Mouse (Mus musculus) brown adipose tissue, adult 24 weeks (tissue): ENCODE data around the gene Mfsd4a. TPM values are rescaled to one million over a fixed set of nuclear protein-coding genes. Genes with fewer than 3 reads are reported as not detected.

Source experiments
- H3K27ac ChIP-seq: fragments of 200-500 bp; replicated peaks from 2 replicates; pipeline ENCODE4 v1.5.1; 2012; ENCODE audit warnings: low read depth, mild to moderate bottlenecking, low read length
- H3K4me1 ChIP-seq: fragments of 200-500 bp; 2 replicates; pipeline ENCODE4 v1.6.1; 2012; ENCODE audit warnings: low read length, mixed read lengths; ENCODE audit not compliant: control insufficient read depth, insufficient read depth, insufficient read length
- H3K4me3 ChIP-seq: fragments of 200-500 bp; 2 replicates; pipeline ENCODE4 v1.5.1; 2012; ENCODE audit warnings: low read depth, mild to moderate bottlenecking, low read length, moderate library complexity; ENCODE audit not compliant: insufficient read depth
- polyA plus RNA-seq: library from polyadenylated mRNA; stranded (reverse); fragments of >200 nt; gene quantifications from 2 replicates; pipeline ENCODE4 v1.2.4, GENCODE M21; 2012; ENCODE audit not compliant: missing spikeins, insufficient read depth, insufficient read length

Gene Mfsd4a
- polyA plus RNA-seq, 1 experiment, result 0.44 TPM

DNA sequence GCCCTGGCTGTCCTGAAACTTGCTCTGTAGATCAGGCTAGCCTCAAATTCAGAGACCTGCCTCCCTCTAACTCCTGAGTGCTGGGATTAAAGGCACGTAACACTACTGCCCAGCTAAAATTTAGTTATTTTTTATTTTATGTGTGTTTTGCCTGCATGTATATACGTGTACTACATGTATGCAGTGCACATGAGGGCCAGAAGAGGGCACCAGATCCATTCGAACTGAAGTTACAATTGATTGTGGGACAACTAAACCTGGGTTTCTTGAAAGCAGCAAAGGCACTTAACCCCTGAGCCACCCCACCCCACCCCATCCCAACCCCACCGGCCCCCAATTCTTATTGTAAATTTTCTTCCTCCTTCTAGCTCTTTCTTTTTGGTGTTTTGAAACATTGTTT, 72.8 kb downstream of the Mfsd4a start:
- H3K4me3 ChIP-seq, result no peak overlapping the region
- H3K27ac ChIP-seq, result no peak overlapping the region
- peaks cover 15% of the 10 kb centered on the region for H3K4me1 ChIP-seq

DNA sequence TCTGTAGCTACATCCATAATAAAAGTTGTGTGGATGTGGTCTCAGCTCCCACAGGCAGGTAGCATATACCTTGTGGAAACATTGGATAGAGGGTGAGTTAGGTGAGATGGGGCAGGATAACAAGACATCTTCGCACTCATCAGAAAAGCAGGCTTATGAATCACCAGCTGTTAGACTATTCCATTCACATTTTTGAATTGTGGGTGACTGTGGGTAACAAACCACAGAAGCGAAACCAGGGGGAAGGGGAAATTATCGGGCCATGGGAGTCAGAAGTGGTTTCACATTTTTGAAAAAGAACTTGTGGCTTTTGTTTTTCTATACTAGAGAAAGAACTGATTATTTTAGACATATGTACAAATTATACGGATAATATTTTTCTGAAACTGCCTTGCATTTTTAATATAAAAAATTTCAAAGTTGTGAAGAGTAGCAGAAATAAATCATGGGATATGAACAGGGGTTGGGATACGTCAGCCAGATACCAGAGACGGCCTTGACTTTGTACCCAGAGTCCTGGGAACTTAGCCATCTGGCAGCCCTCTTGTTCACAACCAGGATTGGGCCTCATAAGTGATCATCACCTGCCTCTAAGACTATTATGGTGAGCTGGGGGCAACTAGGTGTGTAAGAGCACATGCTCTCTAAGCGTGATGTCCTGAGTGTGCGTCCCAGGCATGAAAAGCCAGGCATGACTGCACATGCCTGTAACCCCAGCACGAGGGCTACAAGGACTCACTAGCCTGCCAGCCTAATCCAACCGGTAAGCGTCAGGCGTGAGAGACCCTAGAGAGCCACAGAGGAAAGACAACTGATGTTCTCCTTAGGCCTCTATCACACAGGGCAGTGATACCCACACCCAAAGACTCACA, 74.5 kb downstream of the Mfsd4a start:
- Histone ChIP-seq H3K4me3 (no peak overlapping the region), H3K4me1 (peaks cover 20% of the 10 kb centered on the region), H3K27ac (peak overlapping the region; percentile 64)

- peaks cover 22% of the 10 kb centered on the region for H3K4me1 ChIP-seq
- H3K27ac ChIP-seq, result peak overlapping the region; percentile 46; the same call in 1 of the 2 replicates
- H3K4me3 ChIP-seq, result no peak overlapping the region
Measured at GRCm38 (mm10) chr1:131992561-131993001, 75.3 kb downstream of the Mfsd4a start.

DNA sequence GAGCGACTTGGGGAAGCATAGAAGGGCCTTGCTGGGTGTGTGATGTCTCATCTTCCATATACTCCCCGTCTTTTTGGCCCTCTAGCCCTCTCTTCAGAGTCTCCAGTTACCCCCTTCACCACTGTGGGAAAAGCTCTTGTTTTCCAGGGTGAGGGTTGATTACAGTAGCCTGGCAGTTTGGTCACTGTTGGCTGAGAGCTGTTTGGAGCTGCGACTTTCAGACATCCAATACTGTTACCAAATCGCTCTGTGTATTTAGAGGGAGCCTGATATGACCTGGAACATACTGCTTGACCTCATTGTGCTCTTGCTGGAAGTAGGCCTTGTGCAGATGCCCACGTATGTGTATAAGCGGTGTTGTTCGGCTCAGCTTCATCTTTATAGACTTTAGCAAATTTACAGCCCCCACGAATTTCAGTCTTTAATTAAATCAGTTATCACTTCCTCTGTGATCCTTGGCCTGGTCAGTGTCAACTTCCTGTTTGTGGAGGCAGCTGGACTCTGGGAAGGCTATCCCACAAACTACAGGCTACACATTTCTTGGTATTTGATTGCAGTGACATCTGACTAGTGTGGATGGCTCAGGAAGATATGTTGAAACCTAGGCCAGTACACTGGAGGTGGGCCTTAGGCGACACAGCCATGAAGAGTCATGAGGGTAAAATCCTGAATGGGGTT, 77.6 kb downstream of the Mfsd4a start:
- Histone ChIP-seq H3K27ac (peak overlapping the region; percentile 80), H3K4me3 (no peak overlapping the region), H3K4me1 (peaks cover 25% of the 10 kb centered on the region)

DNA sequence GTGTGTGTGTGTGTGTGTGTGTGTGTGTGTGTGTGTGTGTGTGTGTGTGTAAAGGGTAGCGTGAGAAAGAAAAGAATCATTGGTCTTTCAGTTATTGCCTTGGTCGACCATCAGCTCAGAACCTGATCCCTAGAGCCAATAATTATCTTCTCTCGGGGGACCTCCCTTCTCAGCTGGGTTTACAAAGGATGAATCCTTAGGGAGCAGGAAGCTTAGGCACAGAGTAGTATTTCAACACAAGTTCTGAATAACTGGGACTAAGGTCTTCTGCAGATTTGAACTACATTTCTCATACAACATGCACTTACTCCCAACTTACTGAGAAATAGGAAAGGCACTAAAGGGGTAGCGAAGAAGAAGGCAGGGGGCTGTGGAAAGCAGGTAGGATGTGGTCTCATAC, 78.4 kb downstream of the Mfsd4a start:
- peak overlapping the region; percentile 85 for H3K27ac ChIP-seq
- H3K4me1 ChIP-seq, result peaks cover 25% of the 10 kb centered on the region
- H3K4me3 ChIP-seq, result no peak overlapping the region

GRCm38 (mm10) chr1:131987432-131987831, 80.4 kb downstream of the Mfsd4a start:
- peak overlapping the region; percentile 32; the same call in 1 of the 2 replicates for H3K27ac ChIP-seq
- peaks cover 18% of the 10 kb centered on the region for H3K4me1 ChIP-seq
- no peak overlapping the region for H3K4me3 ChIP-seq

DNA sequence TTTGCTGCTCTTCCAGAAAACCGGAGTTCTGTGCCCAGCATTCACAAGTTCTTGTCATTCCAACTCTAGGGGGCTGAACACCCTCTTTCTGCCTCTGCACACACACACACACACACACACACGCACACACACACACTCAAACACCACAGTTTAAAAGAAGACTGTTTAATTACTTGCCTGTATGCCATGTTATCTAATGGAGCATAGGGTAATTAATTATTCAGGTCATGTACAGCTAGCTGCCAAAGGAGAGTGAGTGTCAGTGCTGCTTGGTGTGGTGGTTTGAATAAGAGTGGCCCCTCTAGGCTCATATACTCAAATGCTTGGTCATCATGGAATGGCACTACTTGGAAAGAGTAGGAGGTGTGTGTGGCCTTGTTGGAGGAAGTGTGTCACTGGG, 84.1 kb downstream of the Mfsd4a start:
- H3K4me1 ChIP-seq, result peaks cover 5% of the 10 kb centered on the region; the same call in 1 of the 2 replicates
- no peak overlapping the region for H3K27ac ChIP-seq
- H3K4me3 ChIP-seq, result no peak overlapping the region

DNA sequence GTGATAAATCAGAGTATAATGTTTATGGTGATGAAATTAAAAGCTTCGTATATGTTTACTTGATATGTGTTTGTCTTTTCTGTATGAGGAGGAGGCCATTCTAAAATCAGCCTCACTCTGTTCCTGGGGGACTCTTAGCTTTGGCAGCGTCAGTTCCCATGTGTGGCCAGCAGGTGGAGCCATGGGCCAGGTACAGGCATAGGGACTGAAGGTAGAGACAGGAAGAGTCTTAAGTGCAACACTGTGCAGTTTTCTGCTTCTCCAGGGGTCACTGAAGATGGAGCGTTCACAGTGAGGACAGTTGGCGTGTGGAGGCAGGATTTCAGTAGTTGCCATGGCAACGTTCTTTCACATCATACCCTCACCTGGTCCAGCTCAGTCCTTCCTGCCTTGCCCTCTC, 85.0 kb downstream of the Mfsd4a start:
- no peak overlapping the region for H3K27ac ChIP-seq
- peaks cover 3% of the 10 kb centered on the region; the same call in 1 of the 2 replicates for H3K4me1 ChIP-seq
- no peak overlapping the region for H3K4me3 ChIP-seq

DNA sequence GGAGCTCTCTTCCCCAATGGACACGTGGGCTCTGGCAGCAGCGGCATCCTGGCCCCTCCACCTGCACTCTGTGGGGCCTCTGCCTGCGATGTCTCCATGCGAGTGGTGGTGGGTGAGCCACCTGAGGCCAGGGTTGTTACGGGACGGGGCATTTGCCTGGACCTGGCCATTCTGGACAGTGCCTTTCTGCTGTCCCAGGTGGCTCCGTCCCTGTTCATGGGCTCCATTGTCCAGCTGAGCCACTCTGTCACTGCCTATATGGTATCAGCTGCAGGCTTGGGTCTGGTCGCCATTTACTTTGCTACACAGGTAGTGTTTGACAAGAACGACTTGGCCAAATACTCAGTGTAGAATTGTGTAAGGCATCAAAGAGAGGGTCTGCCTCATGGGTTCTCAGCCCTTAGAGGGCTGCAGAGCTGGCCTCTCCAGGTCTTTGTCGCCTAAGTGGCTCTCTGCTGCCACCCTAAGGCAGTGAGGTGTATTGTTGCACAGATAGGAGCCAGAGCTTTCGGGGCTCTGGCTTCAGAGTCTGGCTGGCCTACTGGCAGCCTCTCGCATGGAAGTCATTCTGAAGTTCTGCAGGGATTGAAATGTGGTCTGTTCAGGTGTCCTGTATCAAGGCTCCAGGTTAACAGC, 86.4 kb downstream of the Mfsd4a start:
- Histone ChIP-seq H3K27ac (no peak overlapping the region), H3K4me3 (no peak overlapping the region), H3K4me1 (no peaks in the 10 kb centered on the region)

GRCm38 (mm10) chr1:131980471-131980870, 87.4 kb downstream of the Mfsd4a start:
- Histone ChIP-seq H3K4me3 (no peak overlapping the region), H3K27ac (no peak overlapping the region), H3K4me1 (no peaks in the 10 kb centered on the region)

GRCm38 (mm10) chr1:131976886-131977285, 91.0 kb downstream of the Mfsd4a start:
- H3K27ac ChIP-seq, result no peak overlapping the region
- H3K4me3 ChIP-seq, result no peak overlapping the region
- no peaks in the 10 kb centered on the region for H3K4me1 ChIP-seq

DNA sequence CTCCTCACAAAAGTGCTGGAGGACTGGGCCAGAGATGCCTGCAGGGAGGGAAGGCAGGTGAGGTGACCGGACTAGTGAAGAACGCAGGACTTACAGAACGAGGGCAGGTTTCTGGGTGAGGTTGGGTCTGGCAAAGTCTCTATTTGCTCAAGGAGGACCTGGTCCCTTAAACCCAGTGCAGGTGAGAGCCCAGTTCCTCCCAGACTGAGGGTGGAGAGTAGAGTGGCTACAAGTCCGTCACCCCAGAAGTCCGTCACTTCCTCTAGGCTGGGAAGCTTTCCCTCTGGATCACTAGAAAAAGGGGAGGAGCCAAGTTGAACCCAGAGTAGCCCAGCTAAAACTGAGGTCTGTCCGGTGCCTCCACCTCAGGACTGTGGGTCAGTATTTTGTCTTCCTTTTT, 93.9 kb downstream of the Mfsd4a start:
- no peak overlapping the region for H3K27ac ChIP-seq
- no peaks in the 10 kb centered on the region for H3K4me1 ChIP-seq

More for the DNA sequence above, 93.9 kb downstream of the Mfsd4a start:
- H3K4me3 ChIP-seq, result no peak overlapping the region
